Mouse (Mus musculus) thymus, adult 18-20 months (tissue): ENCODE measurements around the gene Rpl9-ps1.

Experiments
- DNase-seq, 2 experiments: peaks; one replicate each; pipeline ENCODE4 v3.0.0; 2022; ENCODE audit warnings: mixed read lengths in 2 of 2

The Rpl9-ps1 gene

DNA sequence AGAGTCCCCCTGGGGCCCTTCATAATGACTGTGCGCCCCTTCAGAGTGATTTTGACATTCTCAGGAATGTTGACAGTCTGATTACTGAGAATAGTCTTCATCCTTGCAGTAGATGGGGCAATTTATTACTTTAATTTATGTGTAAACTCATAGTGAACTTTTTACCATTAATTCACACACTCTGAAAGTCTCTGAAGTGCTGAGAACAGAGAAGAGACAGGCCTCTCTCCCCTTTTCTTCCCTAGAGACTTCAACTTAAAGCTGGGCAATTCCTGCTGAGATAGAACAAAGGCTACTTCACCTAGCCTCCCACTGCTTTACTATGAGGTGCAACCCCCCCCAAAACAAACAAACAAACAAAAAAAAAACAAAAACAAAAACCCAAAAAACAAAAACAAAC is at the start of gene Rpl9-ps1:
TSS of gene Rpl9-ps1 (minus strand) at position 101 of the 400 bp plus-strand sequence.
- no peak for DNase-seq

DNA sequence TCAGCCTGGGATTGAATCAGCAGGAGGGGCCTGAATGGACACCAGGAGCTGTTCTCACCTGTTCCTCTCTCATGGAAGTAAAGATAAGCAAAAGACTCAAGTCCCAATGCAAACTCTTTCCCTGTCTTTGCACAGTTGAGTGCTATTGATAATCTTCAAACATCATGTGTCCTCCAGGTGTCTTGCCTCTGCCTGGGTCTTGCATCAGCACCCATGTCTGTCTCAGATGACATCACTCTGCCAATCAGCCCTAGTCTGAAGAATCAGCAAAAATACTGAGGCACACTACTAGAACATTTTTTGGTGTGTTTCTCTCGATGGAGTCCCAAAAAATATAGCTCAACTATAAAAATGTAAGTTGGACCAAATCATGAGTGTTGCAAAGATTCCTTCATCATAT is 46.6 kb upstream of the Rpl9-ps1 start:
- no peak for DNase-seq

DNA sequence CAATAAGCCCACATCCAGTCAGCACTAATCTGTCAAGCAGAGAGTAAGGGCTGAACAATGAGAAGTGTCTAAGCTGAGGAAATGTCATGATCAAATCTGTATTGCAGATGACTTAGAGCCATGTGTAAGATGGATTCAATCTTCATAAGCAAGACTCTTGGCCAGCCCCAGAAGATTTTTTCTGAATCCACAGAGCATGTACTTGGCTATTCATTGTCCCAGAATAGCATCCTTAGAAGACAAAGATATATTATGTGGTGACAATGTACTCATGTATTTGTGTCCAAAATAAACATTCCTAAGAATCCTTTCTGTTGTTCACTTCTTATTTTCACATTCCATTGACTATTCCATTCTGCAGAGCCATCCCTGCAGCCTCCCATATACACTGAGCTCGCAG is 44.5 kb upstream of the Rpl9-ps1 start:
- DNase-seq: no peak

DNA sequence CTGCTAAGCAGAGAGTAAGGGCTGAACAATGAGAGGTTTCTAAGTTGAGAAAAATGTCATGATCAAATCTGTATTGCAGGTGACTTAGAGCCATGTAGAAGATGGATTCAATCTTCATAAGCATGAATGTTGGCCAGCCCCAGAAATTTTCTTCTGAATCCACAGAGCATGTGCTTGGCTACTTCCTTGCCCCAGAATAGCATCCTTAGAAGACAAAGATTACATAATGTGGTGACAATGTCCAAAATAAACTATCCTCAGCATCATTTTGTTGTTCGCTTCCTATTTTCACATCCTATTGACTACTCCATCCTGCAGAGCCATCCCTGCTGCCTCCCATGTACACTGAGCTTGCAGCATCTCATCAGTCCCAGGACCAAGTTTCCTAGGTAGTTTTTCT is 30.2 kb upstream of the Rpl9-ps1 start:
- no peak for DNase-seq

DNA sequence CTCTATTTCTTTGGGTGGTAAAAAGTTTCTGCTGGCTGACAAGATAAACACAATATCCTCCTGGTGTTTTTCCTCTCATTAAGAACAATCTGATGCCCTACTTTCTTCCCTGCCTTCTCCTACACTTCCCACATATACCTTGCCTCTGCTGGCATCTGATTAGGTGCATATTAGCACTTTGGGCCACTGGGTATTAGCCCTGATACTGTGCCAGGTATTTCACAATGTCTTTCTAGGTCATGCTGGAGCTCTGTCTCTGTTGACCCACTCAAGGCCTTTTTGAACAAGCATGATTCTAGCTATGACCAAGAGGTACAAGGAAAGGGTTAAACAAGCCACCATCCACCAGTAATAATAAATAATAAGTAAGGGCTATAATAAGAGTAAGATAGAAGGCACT is 26.3 kb upstream of the Rpl9-ps1 start:
- no peak for DNase-seq

DNA sequence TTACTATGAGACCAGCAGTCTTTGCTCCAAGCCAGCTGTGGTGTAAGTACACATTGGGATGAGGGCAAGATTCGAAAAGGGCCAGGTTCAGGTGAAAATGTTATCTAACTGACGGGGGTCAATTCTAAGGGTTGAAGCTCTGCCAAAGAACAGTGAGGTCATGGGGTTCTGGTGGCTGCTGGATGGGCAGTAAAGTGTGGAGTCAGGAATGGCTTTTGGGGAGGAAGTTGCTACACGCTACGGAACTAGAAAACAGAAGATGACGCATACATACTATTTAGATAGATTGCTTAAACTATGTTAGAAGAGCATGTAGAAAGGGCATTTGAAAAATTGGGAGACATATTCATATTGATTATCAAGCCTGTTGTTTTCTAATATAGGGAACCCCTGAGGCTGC is 18.1 kb upstream of the Rpl9-ps1 start:
- no peak for DNase-seq

DNA sequence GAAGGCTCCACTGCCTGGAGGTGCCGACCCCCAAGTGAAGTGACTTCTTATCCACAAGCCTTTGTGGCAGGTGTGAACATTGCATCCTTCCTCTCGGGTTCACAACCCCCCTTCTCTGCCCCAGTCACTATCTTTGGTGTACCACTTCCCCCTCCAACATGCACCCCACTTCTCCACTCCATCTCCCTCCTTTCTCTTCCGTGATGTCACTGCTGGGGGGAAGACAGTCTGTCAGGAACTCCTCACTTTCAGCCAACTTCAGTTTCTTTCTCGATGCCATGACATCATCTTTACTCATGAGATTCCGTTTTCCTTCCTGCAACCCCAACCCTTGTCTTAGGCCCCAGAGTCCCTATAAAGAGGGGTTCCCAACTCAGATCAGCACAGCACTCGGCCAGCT is 16.8 kb upstream of the Rpl9-ps1 start, which contains the start of gene Ccl4:
TSS of gene Ccl4 (plus strand) at position 381 of the 400 bp plus-strand sequence.
- DNase-seq: peak; percentile 16 to 40

DNA sequence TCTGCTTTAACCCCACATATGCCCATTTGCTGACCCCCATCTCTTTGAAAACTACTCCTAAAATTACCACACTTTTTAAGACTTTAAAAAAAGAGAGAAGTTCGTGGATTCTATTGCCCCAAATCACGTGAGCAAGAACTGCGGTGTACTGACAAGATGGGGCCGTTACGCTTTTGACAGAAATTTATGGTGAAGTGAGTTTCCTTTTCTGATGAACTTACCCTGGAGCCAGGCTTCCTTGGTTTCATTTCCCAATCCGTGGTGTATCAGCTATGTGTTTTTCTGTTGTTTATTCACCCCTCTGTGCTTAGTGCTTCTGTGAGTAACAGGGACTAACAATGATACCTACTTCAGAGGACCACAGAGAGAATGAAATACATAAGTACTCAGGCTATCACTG is 13.4 kb upstream of the Rpl9-ps1 start:
- no peak for DNase-seq

DNA sequence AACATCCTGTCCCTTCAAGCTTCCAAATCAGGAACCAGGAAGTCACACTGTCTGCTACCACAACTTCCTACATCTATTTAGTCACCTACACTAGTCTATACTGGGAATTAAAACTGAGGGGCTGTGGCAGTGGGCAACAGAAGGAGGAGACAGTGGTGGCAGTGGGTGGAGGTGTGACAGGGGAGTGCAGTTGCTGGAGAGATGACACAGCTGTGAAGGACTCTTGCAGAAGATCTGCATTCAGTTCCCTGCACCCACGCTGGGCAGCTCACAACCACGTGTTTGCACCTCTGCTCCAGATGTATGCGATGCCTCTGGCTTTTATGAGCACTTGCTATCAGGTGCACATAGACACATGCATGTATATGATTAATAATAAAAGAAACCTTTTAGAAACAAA is 12.1 kb upstream of the Rpl9-ps1 start:
- no peak for DNase-seq

DNA sequence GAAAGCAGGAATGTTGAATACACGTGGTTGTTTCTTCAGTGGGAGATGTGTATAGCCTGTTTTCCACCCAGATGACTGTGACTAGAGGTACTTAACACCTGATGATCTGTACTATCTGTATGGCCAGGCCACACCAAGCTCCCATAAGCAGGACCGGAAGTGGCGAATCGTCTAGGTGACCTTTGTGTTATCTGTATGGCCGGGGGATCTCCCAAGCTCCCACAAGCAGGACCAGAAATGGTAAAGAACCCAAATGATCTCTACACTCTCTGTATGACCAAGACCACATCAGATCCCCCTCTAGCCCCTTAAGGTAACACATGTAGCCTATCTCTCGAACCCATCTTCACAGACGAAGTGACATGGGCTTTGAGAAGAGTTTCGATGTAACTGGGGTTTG is 9.2 kb upstream of the Rpl9-ps1 start:
- DNase-seq: no peak

DNA sequence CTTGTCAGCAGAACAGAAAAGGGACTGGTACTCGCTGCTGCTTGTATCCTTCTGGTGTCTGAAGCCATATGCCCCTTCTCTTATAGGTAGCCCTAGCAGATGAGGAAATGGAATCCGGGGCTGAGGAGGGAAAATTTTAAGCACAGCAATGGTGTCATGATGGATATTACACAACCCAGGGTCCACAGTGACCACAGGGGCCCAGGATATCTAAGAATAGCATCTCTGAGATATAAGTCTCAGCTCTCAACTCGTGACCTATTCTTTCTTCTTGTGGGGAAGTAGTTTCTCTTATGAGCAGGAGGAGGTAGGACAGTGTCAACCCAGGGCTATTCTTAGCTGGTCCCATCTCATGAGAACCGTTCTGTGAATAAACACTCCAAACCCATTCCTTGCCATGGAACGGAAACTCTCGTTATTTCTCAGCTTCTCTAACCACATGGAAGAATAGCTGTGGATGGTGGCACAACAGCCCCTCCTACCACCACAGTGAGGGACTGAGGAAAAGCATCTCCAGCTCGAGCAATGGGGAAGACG is 4.0 kb upstream of the Rpl9-ps1 start, which contains the start of gene Ccl3:
TSS of gene Ccl3 (minus strand) at position 51 of the 537 bp plus-strand sequence.
- DNase-seq: no peak

DNA sequence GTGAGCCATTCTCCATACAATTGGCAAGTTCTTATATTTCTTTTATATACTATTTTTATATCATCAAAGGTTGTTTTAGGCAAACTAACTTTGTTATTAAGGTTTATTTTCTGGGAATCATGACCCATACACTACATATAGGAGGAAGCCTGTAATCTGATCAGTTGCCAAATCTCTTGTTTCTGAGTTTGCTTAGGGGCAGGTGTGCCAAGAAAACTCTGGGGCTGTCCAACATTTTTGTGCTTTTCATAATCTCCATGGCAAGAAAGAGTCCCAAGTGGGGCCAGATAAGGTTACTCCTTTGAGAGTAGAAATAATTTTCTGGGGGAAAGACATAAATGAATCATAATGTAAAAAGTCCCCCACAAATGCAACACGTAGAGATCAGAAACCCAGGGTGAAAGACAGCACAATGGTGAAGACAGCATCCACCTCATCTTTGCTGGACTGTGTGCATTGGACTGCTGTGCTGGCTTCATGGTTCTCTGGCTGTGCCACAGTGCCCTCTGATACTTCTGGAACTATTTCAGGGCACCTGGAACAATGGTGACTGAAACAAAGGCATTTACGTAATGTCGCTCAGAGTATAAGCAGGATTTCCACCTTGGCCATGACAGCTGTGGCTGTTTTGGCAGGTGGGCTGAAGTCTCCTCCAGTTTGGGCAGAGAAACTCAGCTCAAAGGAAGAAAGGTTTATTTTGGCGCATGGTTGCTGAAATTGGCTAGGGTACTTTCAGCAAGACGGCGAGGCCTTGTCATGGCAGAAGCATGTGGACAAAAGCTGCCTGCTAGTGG is 1.1 kb upstream of the Rpl9-ps1 start:
- no peak for DNase-seq

DNA sequence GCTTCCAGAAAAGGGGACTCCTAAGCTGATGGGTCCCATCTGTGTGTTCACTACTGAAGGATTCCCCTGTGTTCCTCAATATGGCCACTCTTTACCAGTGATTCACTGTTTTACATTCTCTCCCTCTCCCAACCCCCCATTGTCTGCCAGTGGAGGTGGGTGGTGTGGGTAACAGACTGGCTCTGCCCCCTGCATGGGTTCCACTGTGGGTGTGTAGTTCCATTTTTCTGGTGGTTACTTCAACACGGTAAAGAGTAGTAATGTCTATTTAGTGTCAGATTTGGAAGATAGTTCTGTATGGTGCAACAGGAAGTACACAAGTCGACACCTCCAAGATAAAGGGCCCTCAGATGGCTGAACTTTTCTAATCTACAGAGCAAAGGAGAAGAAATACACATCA is 4.2 kb downstream of the Rpl9-ps1 start:
- no peak for DNase-seq

DNA sequence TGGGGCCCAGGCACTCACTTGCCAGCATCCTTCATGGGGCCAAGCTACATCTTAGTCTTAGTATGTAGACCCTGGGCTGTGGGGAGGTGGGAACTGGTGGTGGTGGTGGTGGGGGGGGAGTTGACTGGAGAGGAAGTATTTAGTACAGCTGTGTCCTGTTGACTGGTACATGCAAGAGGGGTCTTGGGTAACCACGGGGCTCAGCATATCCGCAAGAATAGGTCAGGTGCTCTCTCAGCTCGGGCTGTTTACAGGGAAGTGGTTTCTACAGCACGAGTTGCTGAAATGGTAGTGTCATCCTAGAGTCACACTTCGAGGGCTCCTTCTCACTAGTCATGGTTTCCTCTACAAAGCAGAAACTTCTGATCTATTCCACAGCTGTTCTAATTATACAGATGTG is 5.3 kb downstream of the Rpl9-ps1 start:
- DNase-seq: peak; percentile 55 to 79

DNA sequence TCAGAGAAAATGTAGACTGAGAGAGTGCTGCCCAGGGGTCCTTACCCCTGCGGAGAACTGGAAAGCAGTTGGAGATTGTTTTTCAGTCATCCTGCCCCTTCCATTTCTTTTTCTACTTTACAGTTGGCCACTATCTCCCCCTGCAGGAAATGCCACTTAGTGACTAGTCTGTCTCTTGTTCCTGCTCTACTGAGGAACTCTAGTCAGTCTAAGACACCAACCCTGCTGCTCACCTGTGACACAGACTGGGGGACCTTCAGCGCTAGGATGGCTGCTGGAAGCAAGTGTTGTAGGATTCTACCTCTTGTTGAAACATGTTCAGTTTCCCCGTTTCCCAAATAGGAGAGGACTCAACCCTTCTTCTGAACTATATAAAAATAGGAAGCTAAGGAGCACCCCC is 5.9 kb downstream of the Rpl9-ps1 start:
- peak in 1 of 2 experiments; percentile 48 for DNase-seq

DNA sequence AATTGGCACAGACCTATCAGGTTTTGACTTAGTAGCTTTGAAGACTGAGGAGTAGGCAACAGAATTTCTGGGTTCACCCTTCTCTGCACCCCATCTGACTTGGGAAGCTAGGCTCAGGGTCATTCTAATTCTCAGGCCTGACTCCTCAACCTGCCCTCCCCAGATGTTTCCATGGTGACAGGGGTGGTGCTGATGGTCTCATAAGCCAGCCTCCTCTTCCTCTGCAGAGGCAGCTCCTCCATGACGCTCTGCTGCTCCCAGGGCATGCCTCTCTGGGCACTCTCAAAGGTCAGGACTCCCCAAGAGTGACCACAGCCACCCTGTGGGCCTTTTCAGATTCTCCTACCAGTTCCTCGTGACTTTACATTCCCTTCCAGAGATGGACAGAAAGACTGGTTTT is 6.5 kb downstream of the Rpl9-ps1 start:
- DNase-seq: no peak

DNA sequence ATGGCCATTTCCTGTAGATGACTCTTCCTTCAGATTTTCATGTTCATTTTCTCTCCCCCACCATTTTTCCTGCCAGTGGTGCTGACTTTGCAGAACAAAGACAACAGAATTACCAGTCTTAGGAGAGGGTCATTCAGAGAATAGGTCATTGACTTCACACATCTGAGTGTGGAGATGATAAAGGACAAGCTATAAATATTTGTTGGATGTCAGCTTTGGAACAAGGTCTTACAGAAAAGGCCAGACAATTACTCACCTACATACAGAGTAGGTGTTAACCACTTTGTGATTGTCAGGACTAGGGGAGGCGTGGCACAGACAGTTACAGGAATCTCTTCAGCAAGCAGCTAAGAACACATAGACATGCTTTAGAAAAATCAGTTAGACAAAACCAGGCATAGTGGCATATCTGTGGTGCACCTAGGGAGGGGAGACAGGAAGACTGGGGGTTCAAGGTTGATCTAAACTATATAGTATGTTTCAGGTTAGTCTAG is 8.6 kb downstream of the Rpl9-ps1 start:
- DNase-seq: no peak

DNA sequence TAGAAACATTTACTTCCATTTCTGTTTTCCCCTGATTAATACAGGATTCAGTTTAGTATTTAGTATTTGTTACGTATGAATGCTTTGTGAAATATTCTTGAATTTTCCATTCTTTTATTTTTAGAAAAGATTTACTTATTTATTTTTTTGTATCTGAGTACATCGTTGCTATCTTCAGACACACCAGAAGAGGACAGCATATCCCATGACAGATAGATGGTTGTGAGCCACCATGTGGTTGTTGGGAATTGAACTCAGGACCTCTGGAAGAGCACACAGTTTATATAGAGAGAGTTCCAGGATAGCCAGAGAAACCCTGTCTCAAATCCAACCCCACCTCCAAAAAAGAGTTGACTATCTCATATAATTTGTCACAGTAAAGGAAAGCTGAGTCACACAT is 10.5 kb downstream of the Rpl9-ps1 start:
- DNase-seq: no peak

DNA sequence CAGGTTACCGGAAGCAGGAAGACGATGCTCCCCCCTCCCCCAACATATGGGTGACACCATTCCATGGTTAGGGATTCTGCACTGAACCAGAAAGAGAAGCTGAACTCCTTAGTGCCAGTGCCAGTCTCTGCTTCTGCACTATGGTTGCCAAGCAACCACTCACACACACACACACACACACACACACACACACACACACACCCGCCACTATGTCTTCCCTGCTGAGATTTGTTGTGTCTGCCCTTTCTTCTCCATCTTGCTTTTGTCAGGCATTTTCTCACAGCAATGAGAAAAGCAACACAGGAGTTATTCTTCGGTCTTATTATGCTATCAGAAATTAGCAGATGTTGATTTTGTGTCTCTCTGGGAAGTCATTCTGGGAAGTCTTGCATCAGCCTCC is 11.0 kb downstream of the Rpl9-ps1 start:
- no peak for DNase-seq

DNA sequence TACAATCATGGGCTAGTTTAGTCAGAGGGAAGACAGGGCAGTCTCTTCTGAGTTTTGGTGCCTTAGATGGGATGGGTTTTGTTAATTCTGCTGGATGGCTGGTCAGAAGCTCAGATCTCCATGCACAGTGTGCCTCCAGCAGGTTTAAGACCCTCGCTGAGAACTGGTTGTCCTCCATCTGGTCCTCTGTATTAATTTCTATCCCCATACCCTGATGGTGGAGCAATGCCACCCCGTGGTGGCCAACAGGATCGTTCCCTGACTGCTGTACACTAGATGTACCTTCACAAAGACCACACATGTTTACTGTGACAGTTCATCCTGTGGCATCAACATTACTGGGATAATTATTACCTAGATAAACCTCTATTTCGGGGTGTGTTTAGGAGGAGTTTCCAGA is 12.7 kb downstream of the Rpl9-ps1 start:
- DNase-seq: no peak

DNA sequence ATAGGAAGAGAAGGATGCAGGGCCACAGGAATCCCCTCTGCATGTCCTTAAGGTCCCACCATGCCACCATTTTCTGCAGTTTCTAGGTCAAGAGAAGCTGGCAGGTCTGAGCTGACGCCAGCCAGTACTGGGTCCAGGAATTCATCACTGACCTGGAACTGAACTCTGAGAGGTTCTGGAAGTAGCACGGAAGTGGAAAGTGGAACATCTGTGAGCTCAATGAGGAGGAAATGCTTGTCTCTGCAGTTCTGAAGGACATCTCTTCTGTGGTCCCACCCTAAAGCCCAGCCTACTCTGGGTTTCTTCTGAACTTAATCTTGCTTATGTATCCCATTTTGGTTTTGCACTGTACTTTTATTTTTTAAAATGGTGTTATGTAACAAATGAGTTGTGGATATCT is 14.4 kb downstream of the Rpl9-ps1 start:
- no peak for DNase-seq

DNA sequence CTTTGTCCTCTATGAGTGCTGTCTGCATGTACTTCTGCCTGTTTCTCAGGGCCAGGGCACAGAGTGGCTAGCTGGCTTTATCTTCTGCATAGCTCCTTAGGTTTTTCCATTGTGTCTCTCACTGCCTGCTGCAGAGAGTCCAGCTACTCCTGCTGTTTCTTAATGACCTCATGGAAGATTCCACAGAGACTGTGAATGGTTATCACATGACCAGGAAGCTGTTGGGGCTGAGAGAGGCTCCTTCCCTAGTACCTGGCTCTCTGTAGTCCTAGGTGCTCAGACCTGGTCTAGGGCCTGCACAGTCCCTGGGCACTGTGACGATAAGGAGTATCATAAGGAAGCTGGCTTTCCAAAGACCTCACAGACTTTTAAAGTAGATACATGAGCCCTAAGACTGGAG is 14.8 kb downstream of the Rpl9-ps1 start:
- no peak for DNase-seq

DNA sequence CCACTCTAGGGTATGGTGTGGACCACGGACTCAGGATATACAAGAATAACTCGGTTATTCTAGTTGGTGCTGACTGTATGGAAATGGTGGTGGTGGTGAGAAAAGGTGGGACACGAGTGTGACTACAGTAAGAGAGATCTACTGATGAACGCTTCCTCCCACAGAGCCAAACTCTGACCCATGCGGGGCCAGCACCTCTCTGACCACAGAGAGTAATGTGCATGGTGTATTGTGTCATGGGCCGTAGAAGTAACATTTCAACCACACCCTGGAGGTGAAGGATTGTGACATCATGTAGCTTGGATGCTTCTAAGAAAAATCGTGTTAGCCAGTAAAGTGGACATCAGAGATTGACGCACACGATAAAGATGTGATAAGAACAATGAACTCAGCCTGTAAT is 16.6 kb downstream of the Rpl9-ps1 start:
- no peak for DNase-seq

DNA sequence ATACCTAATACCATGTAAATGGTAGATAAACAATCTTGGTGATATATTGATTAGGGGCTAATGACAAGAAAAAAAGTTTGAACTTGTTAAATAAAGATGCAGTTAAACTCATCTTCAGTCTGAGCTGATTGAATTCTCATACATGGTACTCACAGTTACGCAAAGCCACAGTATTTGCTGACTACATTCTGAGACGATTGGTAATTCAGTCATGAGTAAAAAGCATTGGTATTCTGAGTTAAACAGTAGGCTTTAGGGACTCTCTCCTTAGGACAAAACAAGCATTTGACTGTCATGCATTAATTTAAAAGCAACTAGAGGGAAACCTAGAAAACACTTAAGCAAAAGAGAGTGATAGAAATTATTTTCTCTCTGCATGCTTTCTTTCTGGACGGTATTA is 21.8 kb downstream of the Rpl9-ps1 start:
- DNase-seq: no peak

DNA sequence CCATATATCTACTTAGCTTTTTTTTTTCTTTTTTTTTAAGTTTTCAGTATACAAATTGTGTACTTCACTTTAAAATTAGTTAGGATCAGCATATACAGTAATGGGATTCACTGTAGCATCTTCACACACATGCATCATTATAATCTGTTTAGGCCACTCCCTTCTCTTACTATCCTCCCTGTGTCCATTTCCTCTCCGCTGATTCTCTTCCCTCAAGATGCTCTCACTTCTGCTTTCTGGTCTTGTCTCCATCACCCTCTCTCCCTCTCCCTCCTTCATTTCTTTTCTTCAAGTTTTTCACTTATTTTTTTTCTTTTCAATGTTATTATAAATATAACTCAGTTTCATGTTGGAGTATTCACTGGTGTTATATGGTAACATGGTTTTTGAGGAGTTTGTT is 26.4 kb downstream of the Rpl9-ps1 start:
- no peak for DNase-seq
